Mouse (Mus musculus) spleen, postnatal 4 days (tissue): Measurements from ENCODE around the gene Frmpd4.

ENCODE experiments used
- DNase-seq, 2 experiments: peaks; one replicate each; pipeline ENCODE4 v3.0.0; 2022; ENCODE audit warnings: low spot score in 2 of 2

The Frmpd4 gene

GRCm38 (mm10) chrX:167597639-167598217, 979.3 kb downstream of the Frmpd4 start:
- no peak for DNase-seq

- DNase-seq: no peak
These were observed 1024.2 kb downstream of the Frmpd4 start for GRCm38 (mm10) chrX:167552827-167553226.

DNA sequence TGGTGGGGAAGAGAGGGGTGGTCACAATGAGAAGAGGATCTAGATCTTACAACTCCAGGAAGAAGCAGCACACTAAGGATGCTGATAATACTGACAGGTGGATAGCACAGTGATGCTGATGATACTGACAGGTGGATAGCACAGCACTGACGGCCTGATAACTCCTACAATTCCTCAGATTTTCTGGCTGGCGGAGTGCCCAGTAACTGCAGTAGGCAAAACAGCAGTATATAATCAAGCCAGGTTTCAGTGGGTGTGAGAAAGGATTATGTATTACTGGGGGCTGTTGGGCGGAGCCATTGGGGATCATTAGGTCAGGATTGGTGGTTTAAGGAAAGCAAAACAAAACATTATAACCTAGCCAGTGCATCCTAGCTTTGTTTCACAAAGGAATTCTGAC, 1053.9 kb downstream of the Frmpd4 start:
- DNase-seq: no peak

- no peak for DNase-seq
These were observed 1054.5 kb downstream of the Frmpd4 start for GRCm38 (mm10) chrX:167522528-167522927.

GRCm38 (mm10) chrX:167518440-167518839, 1058.6 kb downstream of the Frmpd4 start:
- no peak for DNase-seq

GRCm38 (mm10) chrX:167497780-167498179, 1079.3 kb downstream of the Frmpd4 start:
- peak; percentile 16 to 73 for DNase-seq

DNA sequence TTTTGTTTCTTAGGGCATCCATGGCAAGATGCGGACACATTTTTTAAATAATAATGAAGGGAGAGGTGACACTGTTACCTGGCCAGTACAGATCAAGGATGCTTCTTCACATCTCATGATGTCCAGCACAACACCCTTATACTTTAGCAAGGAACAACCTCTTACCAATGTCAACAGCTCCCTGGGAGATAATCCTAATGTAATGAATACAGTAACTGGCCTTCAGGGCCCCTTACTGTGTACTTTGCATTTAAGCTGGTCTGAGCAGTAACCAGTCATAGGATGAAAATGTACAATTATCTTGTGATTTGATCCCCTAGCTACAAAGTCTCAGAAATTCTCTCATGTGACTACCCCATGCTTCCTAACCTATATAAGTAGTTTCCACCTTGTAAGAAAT, 1084.8 kb downstream of the Frmpd4 start:
- DNase-seq: no peak

- no peak for DNase-seq
These were observed 1085.3 kb downstream of the Frmpd4 start for GRCm38 (mm10) chrX:167491589-167492207.

- no peak for DNase-seq
These were observed 1093.4 kb downstream of the Frmpd4 start for GRCm38 (mm10) chrX:167483409-167484177.

GRCm38 (mm10) chrX:167477636-167478035, 1099.4 kb downstream of the Frmpd4 start:
- no peak for DNase-seq

- no peak for DNase-seq
These were observed 1142.1 kb downstream of the Frmpd4 start for GRCm38 (mm10) chrX:167434883-167435282.

DNA sequence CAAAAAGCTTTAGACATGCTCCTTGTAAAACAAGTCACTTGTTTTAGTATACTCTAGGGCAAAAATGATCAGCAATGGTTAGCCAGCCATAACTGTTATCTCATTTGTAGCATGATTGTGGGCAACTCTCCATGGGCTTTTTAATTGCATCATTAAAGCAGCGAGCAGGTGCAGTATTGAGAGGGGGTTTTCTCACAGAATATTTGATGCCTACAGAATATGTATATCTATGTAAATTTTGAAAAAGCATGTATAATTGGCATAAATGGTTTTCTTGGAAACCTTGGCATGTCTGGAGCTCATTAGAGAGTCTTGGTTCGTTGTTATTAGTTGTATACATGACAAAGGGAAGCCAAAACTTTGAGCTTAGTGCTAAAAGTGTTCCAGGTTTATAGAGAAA, 1143.1 kb downstream of the Frmpd4 start:
- no peak for DNase-seq
